Mouse (Mus musculus) lung, adult 2 months (tissue): ENCODE data around the gene Pigv. TPM values are rescaled to one million over a fixed set of nuclear protein-coding genes. Genes with fewer than 3 reads are reported as not detected.

Experiments used
- DNase-seq: peaks from one replicate; pipeline ENCODE4 v3.0.0; 2022
- H3K4me1 ChIP-seq: fragments of 200-500 bp; 2 replicates; pipeline ENCODE4 v1.6.1; 2011; ENCODE audit warnings: low read length; ENCODE audit not compliant: control insufficient read depth, insufficient read depth
- H3K4me3 ChIP-seq: fragments of 200-500 bp; replicated peaks from 2 replicates; pipeline ENCODE3; 2011; ENCODE audit warnings: low read depth, mild to moderate bottlenecking, control low read depth, low read length; ENCODE audit errors: extremely low read depth
- CTCF ChIP-seq: fragments of 200-500 bp; IDR thresholded peaks from 2 replicates; pipeline ENCODE4 v1.5.1; 2011; ENCODE audit warnings: mild to moderate bottlenecking, low read length, control low read depth; ENCODE audit not compliant: insufficient read depth
- POLR2A ChIP-seq: fragments of 200-500 bp; IDR thresholded peaks from 2 replicates; pipeline ENCODE4 v1.6.1; 2011; ENCODE audit warnings: low read depth, mild to moderate bottlenecking, control low read depth, low read length, borderline replicate concordance; ENCODE audit errors: extremely low read depth
- WGBS: fragments of 180-500 bp; shearing (Covaris S2); methylation state at CpG from one replicate; pipeline ENCODE4 v1.1.7; 2018; 5-methylcytosine and 5-hydroxymethylcytosine counted together
- polyA plus RNA-seq: library from polyadenylated mRNA; depleted of rRNA; stranded (reverse); fragments of >200 nt; gene quantifications from 2 replicates; pipeline ENCODE4 v1.2.3, GENCODE M21; 2012; rRNA removed

The Pigv gene
- polyA plus RNA-seq, 1 experiment, result 15.9 TPM

DNA sequence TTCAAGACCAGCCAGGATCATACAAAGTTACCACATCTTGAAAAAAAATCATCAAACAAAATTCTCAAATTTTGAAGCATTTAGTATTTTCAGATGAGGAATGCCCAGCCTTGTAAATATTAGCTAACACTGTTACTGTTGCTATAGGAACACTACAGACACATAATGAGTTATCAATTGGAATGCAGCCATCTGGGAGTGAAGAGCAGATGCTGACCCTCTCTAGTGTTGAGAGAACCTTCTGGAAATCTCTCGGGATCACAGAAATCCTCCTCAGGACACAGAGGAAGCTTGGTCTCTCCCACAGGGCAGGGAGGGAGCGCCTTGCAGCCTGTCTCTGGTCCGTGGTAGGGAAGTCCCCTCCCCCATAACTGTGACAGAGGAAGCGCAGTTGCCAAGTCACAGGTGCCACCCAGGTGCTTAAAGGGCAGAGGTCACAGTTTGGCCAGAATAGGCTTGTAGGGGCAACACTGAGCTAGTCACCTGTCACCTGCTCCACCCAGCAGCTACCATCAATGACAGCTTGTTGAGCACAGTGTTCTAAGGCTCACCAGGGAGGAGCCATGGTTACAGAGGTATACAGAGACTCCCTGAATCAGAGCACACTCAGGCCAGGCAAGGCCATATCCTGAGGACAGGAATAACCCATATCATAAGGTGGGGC, 52.8 kb downstream of the Pigv start:
- Histone ChIP-seq H3K4me1 (peaks cover 29% of the 10 kb centered on the region), H3K4me3 (no peak overlapping the region)
- DNase-seq, result no peak
- no peak for TF ChIP-seq CTCF
- TF ChIP-seq POLR2A, result no peak
- WGBS, result 49% methylated on average over 4 of the region's 4 CpGs

GRCm38 (mm10) chr4:133617936-133618335, 54.5 kb downstream of the Pigv start:
- WGBS, result 87% methylated on average over 11 of the region's 11 CpGs
- Histone ChIP-seq H3K4me3 (no peak overlapping the region), H3K4me1 (peaks cover 39% of the 10 kb centered on the region)
- DNase-seq, result no peak
- TF ChIP-seq CTCF, result no peak

DNA sequence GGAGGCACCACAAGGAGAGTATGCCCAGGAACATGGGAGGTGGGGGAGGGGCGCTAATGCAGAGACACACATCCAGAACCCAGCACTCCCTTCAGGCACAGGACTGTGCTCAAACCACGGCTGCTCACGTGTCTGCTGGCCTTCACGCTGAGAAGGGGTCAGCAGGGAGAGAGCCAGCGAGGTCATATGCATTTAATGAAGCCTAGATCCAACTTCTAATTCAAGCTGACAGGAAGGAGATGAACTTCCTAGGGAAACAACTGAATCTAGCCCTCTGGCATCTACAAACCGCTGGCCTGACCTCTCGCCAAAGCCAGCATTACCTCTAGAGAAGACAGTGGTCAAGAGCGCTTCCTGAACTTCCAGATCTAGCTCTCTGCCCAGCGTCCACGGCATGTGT, 57.0 kb downstream of the Pigv start:
- no peak for DNase-seq
- TF ChIP-seq POLR2A (no peak), CTCF (no peak)
- WGBS, result 59% methylated on average over 10 of the region's 10 CpGs
- Histone ChIP-seq H3K4me3 (no peak overlapping the region), H3K4me1 (peaks cover 39% of the 10 kb centered on the region)

DNA sequence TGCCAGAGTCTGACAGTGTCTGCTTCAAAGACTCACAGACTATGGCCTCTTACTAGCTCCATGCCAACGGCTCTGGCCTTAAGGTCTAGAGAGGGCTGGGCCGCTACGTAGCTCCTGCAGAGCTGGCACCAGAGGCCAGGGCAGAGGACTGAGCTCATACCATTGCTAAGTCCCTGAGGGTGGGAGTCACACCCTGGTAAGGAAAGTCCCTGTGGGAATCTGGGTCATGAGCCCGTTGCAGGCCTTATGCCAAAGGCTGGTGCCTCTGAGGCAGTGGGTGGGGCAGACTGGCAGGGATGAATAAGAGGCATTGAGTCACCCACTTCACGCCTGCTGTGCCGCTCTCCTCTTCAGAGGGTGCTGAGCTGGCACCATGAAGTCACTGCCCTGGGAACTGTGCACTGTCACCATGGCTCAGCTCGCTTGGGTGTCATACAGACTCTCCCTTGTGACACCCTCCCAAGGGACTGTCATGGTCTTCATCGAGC, 58.1 kb downstream of the Pigv start:
- no peak overlapping the region for H3K4me3 ChIP-seq
- DNase-seq, result peak; percentile 83
- peaks cover 31% of the 10 kb centered on the region for H3K4me1 ChIP-seq
- WGBS, result 31% methylated on average over 8 of the region's 8 CpGs
- TF ChIP-seq CTCF (no peak), POLR2A (no peak)

GRCm38 (mm10) chr4:133613867-133614266, 58.6 kb downstream of the Pigv start:
- WGBS, result 69% methylated on average over 4 of the region's 4 CpGs
- TF ChIP-seq CTCF (no peak), POLR2A (no peak)
- peaks cover 31% of the 10 kb centered on the region for H3K4me1 ChIP-seq
- DNase-seq, result no peak
- H3K4me3 ChIP-seq, result no peak overlapping the region

- no peak for DNase-seq
- 96% methylated on average over 8 of the region's 8 CpGs for WGBS
- TF ChIP-seq CTCF, result no peak
- TF ChIP-seq POLR2A, result no peak
Observed at GRCm38 (mm10) chr4:133613026-133613425, 59.4 kb downstream of the Pigv start.

DNA sequence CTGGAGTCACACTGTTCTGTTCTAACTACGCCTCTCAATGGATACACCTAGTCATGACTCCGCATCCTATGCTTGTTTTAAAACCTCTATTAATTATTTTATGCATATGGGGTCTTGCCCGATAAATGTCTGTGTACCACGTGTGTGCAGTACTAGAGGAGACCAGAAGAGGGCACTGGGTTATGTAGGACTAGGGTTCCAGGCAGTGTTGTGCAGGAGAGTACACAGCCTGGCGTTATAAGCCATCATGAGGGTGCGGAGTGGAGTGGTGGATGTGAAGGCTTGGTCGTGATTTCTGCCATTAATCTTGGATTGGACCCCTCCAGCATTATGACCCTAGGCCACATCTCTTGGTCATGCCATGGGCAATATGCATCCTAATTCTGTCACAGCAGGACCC, 60.0 kb downstream of the Pigv start:
- Histone ChIP-seq H3K4me1 (peaks cover 31% of the 10 kb centered on the region), H3K4me3 (no peak overlapping the region)
- DNase-seq, result no peak
- 97% methylated on average over 7 of the region's 7 CpGs for WGBS
- TF ChIP-seq POLR2A, result no peak
- 0 out of 2 replicates have a peak, but pooled peaks have one; percentile 11 for TF ChIP-seq CTCF

More at GRCm38 (mm10) chr4:133613026-133613425, 59.4 kb downstream of the Pigv start:
- Histone ChIP-seq H3K4me1 (peaks cover 31% of the 10 kb centered on the region), H3K4me3 (no peak overlapping the region)

DNA sequence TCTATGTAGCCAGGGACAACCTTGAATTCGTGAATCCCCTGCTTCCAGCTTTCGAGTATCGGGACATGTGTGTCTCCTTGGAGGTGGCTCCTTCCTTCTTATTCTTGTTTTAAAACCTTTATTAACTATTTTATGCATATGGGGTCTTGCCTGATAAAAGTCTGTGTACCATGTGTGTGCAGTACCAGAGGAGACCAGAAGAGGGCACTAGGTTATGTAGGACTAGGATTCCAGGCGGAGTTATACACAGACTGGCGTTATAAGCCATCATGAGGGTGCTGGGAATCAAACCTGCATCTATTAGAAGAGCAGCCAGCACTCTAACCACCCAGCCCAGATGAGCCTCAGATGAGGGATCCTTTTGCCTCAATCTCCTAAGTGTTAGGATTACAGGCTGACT, 60.6 kb downstream of the Pigv start:
- 96% methylated on average over 5 of the region's 5 CpGs for WGBS
- TF ChIP-seq CTCF (no peak), POLR2A (no peak)
- Histone ChIP-seq H3K4me1 (peaks cover 26% of the 10 kb centered on the region), H3K4me3 (no peak overlapping the region)
- no peak for DNase-seq

Other genes with a start within 250 kb of the Pigv start
- 21.3 and 23.1 TPM in 2 replicates for gene Tent5b, start 192.5 kb downstream of the Pigv start, polyA plus RNA-seq
- 3.4 and 4.5 TPM in 2 replicates for gene Trnp1, start 174.1 kb downstream of the Pigv start, polyA plus RNA-seq
- 19.0 and 22.2 TPM in 2 replicates for gene Kdf1, start 153.7 kb downstream of the Pigv start, polyA plus RNA-seq
- 52.4 and 60.4 TPM in 2 replicates for gene Nudc, start 126.7 kb downstream of the Pigv start, polyA plus RNA-seq
- gene Nr0b2, start 119.3 kb downstream of the Pigv start, polyA plus RNA-seq, result 0.36 and 0.54 TPM in 2 replicates
- gene Gpatch3, start 97.9 kb downstream of the Pigv start, polyA plus RNA-seq, result 5.0 and 5.2 TPM in 2 replicates
- gene Gpn2, start 88.3 kb downstream of the Pigv start, polyA plus RNA-seq, result 40.8 and 43.3 TPM in 2 replicates
- gene Sfn, start 70.5 kb downstream of the Pigv start, polyA plus RNA-seq, result 13.0 and 107 TPM in 2 replicates
- 79.1 and 85.6 TPM in 2 replicates for gene Zdhhc18, start 22.5 kb downstream of the Pigv start, polyA plus RNA-seq
- gene Arid1a, start 84.1 kb upstream of the Pigv start, polyA plus RNA-seq, result 68.3 and 77.3 TPM in 2 replicates
- 57.2 and 65.6 TPM in 2 replicates for gene Rps6ka1, start 215.2 kb upstream of the Pigv start, polyA plus RNA-seq